Mouse (Mus musculus): ENCODE measurements around the gene Fn1. TPM values are rescaled to one million over a fixed set of nuclear protein-coding genes. Genes with fewer than 3 reads are reported as not detected.

Gene Fn1
- polyA plus RNA-seq, 1 experiment from 2014 or later = 191 TPM

- H3K27me3 ChIP-seq (ENCODE audit: low read depth, poor library complexity, severe bottlenecking) = no peaks in the 10 kb centered on the region
- no peak overlapping the region for H3K27ac ChIP-seq
- peaks cover 75% of the 10 kb centered on the region for H3K36me3 ChIP-seq
- no peak overlapping the region for H3K4me3 ChIP-seq
- H3K9me3 ChIP-seq (replicated peaks) = no peaks in the 10 kb centered on the region
- 93% methylated on average over 12 of the region's 12 CpGs for WGBS
- H3K4me1 ChIP-seq = no peaks in the 10 kb centered on the region
- DNase-seq (ENCODE audit: low spot score) = no peak
These were observed 72.6 kb downstream of the Fn1 start for GRCm38 (mm10) chr1:71580408-71580807.

- H3K9me3 ChIP-seq (replicated peaks) = no peaks in the 10 kb centered on the region
- 93% methylated on average over 4 of the region's 4 CpGs for WGBS
- peaks cover 75% of the 10 kb centered on the region for H3K36me3 ChIP-seq
- DNase-seq (ENCODE audit: low spot score) = no peak
- no peaks in the 10 kb centered on the region for H3K4me1 ChIP-seq
- no peak overlapping the region for H3K4me3 ChIP-seq
- no peaks in the 10 kb centered on the region for H3K27me3 ChIP-seq (ENCODE audit: low read depth, poor library complexity, severe bottlenecking)
- H3K27ac ChIP-seq = no peak overlapping the region
These were observed 73.5 kb downstream of the Fn1 start for GRCm38 (mm10) chr1:71579526-71579925.

- H3K4me1 ChIP-seq = no peaks in the 10 kb centered on the region
- no peak for DNase-seq (ENCODE audit: low spot score)
- H3K9me3 ChIP-seq (replicated peaks) = no peaks in the 10 kb centered on the region
- H3K36me3 ChIP-seq = peaks cover 89% of the 10 kb centered on the region
- no peak overlapping the region for H3K27ac ChIP-seq
- WGBS = 96% methylated on average over 6 of the region's 6 CpGs
- no peaks in the 10 kb centered on the region for H3K27me3 ChIP-seq (ENCODE audit: low read depth, poor library complexity, severe bottlenecking)
- H3K4me3 ChIP-seq = no peak overlapping the region
These were observed 76.2 kb downstream of the Fn1 start for GRCm38 (mm10) chr1:71576837-71577236.

GRCm38 (mm10) chr1:71575987-71576386 lies 77.0 kb downstream of the Fn1 start:
- 94% methylated on average over 7 of the region's 7 CpGs for WGBS
- no peaks in the 10 kb centered on the region for H3K9me3 ChIP-seq (replicated peaks)
- H3K27me3 ChIP-seq (ENCODE audit: low read depth, poor library complexity, severe bottlenecking) = no peaks in the 10 kb centered on the region
- peaks cover 96% of the 10 kb centered on the region for H3K36me3 ChIP-seq
- no peaks in the 10 kb centered on the region for H3K4me1 ChIP-seq
- no peak overlapping the region for H3K27ac ChIP-seq
- DNase-seq (ENCODE audit: low spot score) = no peak
- no peak overlapping the region for H3K4me3 ChIP-seq

GRCm38 (mm10) chr1:71570116-71570515 lies 82.9 kb downstream of the Fn1 start:
- DNase-seq (ENCODE audit: low spot score) = no peak
- Histone ChIP-seq H3K9me3 (replicated peaks) (no peaks in the 10 kb centered on the region), H3K36me3 (peaks cover 95% of the 10 kb centered on the region), H3K27me3 (ENCODE audit: low read depth, poor library complexity, severe bottlenecking) (no peaks in the 10 kb centered on the region), H3K4me1 (no peaks in the 10 kb centered on the region), H3K4me3 (no peak overlapping the region), H3K27ac (no peak overlapping the region)
- WGBS = 87% methylated on average over 4 of the region's 4 CpGs

- no peaks in the 10 kb centered on the region for H3K4me1 ChIP-seq
- H3K27ac ChIP-seq = no peak overlapping the region
- H3K9me3 ChIP-seq (replicated peaks) = no peaks in the 10 kb centered on the region
- DNase-seq (ENCODE audit: low spot score) = no peak
- H3K36me3 ChIP-seq = peaks cover 97% of the 10 kb centered on the region
- H3K4me3 ChIP-seq = no peak overlapping the region
- WGBS = 88% methylated on average over 16 of the region's 16 CpGs
- no peaks in the 10 kb centered on the region for H3K27me3 ChIP-seq (ENCODE audit: low read depth, poor library complexity, severe bottlenecking)
These were observed 85.0 kb downstream of the Fn1 start for GRCm38 (mm10) chr1:71567884-71568605.

- no peaks in the 10 kb centered on the region for H3K4me1 ChIP-seq
- no peak overlapping the region for H3K4me3 ChIP-seq
- DNase-seq (ENCODE audit: low spot score) = no peak
- peaks cover 98% of the 10 kb centered on the region for H3K36me3 ChIP-seq
- H3K9me3 ChIP-seq (replicated peaks) = no peaks in the 10 kb centered on the region
- 96% methylated on average over 7 of the region's 7 CpGs for WGBS
- no peak overlapping the region for H3K27ac ChIP-seq
- no peaks in the 10 kb centered on the region for H3K27me3 ChIP-seq (ENCODE audit: low read depth, poor library complexity, severe bottlenecking)
These were observed 88.7 kb downstream of the Fn1 start for GRCm38 (mm10) chr1:71564291-71564690.

GRCm38 (mm10) chr1:71560626-71561025 lies 92.4 kb downstream of the Fn1 start:
- Histone ChIP-seq H3K4me3 (no peak overlapping the region), H3K27ac (no peak overlapping the region), H3K4me1 (peaks cover 15% of the 10 kb centered on the region), H3K36me3 (peaks cover 72% of the 10 kb centered on the region), H3K27me3 (ENCODE audit: low read depth, poor library complexity, severe bottlenecking) (no peaks in the 10 kb centered on the region), H3K9me3 (replicated peaks) (no peaks in the 10 kb centered on the region)
- WGBS = 98% methylated on average over 4 of the region's 4 CpGs
- no peak for DNase-seq (ENCODE audit: low spot score)

GRCm38 (mm10) chr1:71556688-71557612 lies 96.0 kb downstream of the Fn1 start, which contains the start of gene Atic:
Gene Atic, plus strand, starts transcription at chr1:71557150.
- H3K9me3 ChIP-seq (replicated peaks) = no peaks in the 10 kb centered on the region
- H3K27ac ChIP-seq = peak within 1 kb of the TSS; percentile 94
- DNase-seq (ENCODE audit: low spot score) = peak; percentile 96
- WGBS = 1% methylated on average over 55 of the region's 55 CpGs
- peak within 1 kb of the TSS; percentile 82 for H3K4me3 ChIP-seq
- peaks cover 35% of the 10 kb centered on the region for H3K36me3 ChIP-seq
- peaks cover 15% of the 10 kb centered on the region for H3K4me1 ChIP-seq
- no peaks in the 10 kb centered on the region for H3K27me3 ChIP-seq (ENCODE audit: low read depth, poor library complexity, severe bottlenecking)

GRCm38 (mm10) chr1:71550626-71551195 lies 102.3 kb downstream of the Fn1 start:
- 88% methylated on average over 10 of the region's 10 CpGs for WGBS
- H3K4me3 ChIP-seq = no peak overlapping the region
- no peaks in the 10 kb centered on the region for H3K9me3 ChIP-seq (replicated peaks)
- DNase-seq (ENCODE audit: low spot score) = no peak
- no peaks in the 10 kb centered on the region for H3K4me1 ChIP-seq
- no peak overlapping the region for H3K27ac ChIP-seq
- no peaks in the 10 kb centered on the region for H3K27me3 ChIP-seq (ENCODE audit: low read depth, poor library complexity, severe bottlenecking)
- H3K36me3 ChIP-seq = no peaks in the 10 kb centered on the region

- no peak overlapping the region for H3K4me3 ChIP-seq
- H3K27me3 ChIP-seq (ENCODE audit: low read depth, poor library complexity, severe bottlenecking) = no peaks in the 10 kb centered on the region
- no peak overlapping the region for H3K27ac ChIP-seq
- WGBS = 84% methylated on average over 3 of the region's 3 CpGs
- DNase-seq (ENCODE audit: low spot score) = peak; percentile 7
- no peaks in the 10 kb centered on the region for H3K9me3 ChIP-seq (replicated peaks)
- no peaks in the 10 kb centered on the region for H3K4me1 ChIP-seq
- H3K36me3 ChIP-seq = no peaks in the 10 kb centered on the region
These were observed 112.6 kb downstream of the Fn1 start for GRCm38 (mm10) chr1:71540437-71540836.

- no peak overlapping the region for H3K4me3 ChIP-seq
- no peaks in the 10 kb centered on the region for H3K36me3 ChIP-seq
- no peaks in the 10 kb centered on the region for H3K9me3 ChIP-seq (replicated peaks)
- 92% methylated on average over 4 of the region's 4 CpGs for WGBS
- no peak overlapping the region for H3K27ac ChIP-seq
- DNase-seq (ENCODE audit: low spot score) = peak; percentile 8
- no peaks in the 10 kb centered on the region for H3K27me3 ChIP-seq (ENCODE audit: low read depth, poor library complexity, severe bottlenecking)
- H3K4me1 ChIP-seq = no peaks in the 10 kb centered on the region
These were observed 113.4 kb downstream of the Fn1 start for GRCm38 (mm10) chr1:71539641-71540040.
